Mouse (Mus musculus) activated CD4-positive, CD25-positive, alpha-beta regulatory T cell, adult 9 weeks (primary cell): ENCODE data around the gene Chst7. TPM values are rescaled to one million over a fixed set of nuclear protein-coding genes. Genes with fewer than 3 reads are reported as not detected.

Experiments
- polyA plus RNA-seq: library from polyadenylated mRNA; unstranded; fragments of 100-300 nt; shearing (Covaris generic); gene quantifications from one replicate; pipeline ENCODE4 v1.2.1, GENCODE M21; 2017

The Chst7 gene
- polyA plus RNA-seq, result not detected

DNA sequence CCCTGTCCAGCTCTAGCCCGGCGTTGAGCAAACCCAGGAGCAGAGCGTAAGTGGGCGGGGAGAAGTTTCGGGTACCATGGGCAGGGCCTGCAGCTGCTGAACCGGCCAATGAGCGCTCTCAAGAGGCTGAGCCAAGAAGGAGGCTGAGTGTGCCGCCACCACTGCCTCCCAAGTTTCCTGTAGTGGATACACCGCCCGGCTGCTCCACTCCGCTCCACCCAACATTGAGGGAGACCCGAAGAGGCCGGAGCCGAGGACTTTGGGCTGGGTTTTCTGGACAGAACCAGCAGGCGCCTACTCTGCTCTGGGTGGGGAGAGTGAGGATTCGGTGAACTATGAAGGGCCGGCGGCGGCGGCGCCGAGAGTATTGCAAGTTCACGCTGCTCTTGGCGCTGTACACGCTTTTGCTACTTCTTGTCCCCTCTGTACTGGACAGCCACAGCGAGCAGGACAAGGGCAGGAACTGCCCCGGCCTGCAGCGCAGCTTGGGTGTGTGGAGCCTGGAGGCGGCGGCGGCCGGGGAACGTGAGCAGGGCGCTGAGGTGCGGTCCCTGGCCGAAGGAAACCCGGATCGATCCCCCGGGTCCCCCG is at the start of gene Chst7:
Gene Chst7 (plus strand): TSS at position 180 of the 591 bp plus-strand sequence.

Other genes starting within 250 kb of the Chst7 start
- 14.0 TPM for gene Slc9a7, start 232.2 kb downstream of the Chst7 start, polyA plus RNA-seq